Mouse (Mus musculus): ENCODE measurements around the gene Oxsm.
A peak's percentile ranks its signal among the peaks of the same experiment; 100 is the strongest.

The Oxsm gene

GRCm38 (mm10) chr14:16249171-16249874 lies at the start of gene Oxsm, which contains the start of gene Ngly1:
Gene Oxsm (minus strand): TSS chr14:16249808.
Gene Ngly1 (plus strand): TSS chr14:16249280.
- DNase-seq (ENCODE audit: low read depth) = peak; percentile 76

- no peak for DNase-seq (ENCODE audit: low read depth)
Measured at GRCm38 (mm10) chr14:16296816-16297468, 47.3 kb upstream of the Oxsm start.

GRCm38 (mm10) chr14:16293921-16294320 lies 44.3 kb upstream of the Oxsm start:
- no peak for DNase-seq (ENCODE audit: low read depth)

- DNase-seq (ENCODE audit: low read depth) = no peak
Measured at GRCm38 (mm10) chr14:16293015-16293414, 43.4 kb upstream of the Oxsm start.

GRCm38 (mm10) chr14:16292371-16292770 lies 42.8 kb upstream of the Oxsm start:
- DNase-seq (ENCODE audit: low read depth) = no peak

GRCm38 (mm10) chr14:16283966-16284365 lies 34.4 kb upstream of the Oxsm start:
- DNase-seq (ENCODE audit: low read depth) = no peak

GRCm38 (mm10) chr14:16279196-16279595 lies 29.6 kb upstream of the Oxsm start:
- no peak for DNase-seq (ENCODE audit: low read depth)

- DNase-seq (ENCODE audit: low read depth) = no peak
Measured at GRCm38 (mm10) chr14:16273677-16274076, 24.1 kb upstream of the Oxsm start.

GRCm38 (mm10) chr14:16269776-16270175 lies 20.2 kb upstream of the Oxsm start:
- DNase-seq (ENCODE audit: low read depth) = peak; percentile 65

- DNase-seq (ENCODE audit: low read depth) = no peak
Measured at GRCm38 (mm10) chr14:16267028-16267427, 17.4 kb upstream of the Oxsm start.

GRCm38 (mm10) chr14:16261869-16262268 lies 12.3 kb upstream of the Oxsm start:
- no peak for DNase-seq (ENCODE audit: low read depth)

- no peak for DNase-seq (ENCODE audit: low read depth)
Measured at GRCm38 (mm10) chr14:16260541-16260940, 10.9 kb upstream of the Oxsm start.

GRCm38 (mm10) chr14:16256209-16256608 lies 6.6 kb upstream of the Oxsm start:
- peak; percentile 96 for DNase-seq (ENCODE audit: low read depth)

GRCm38 (mm10) chr14:16255745-16256144 lies 6.1 kb upstream of the Oxsm start:
- DNase-seq (ENCODE audit: low read depth) = peak; percentile 77

GRCm38 (mm10) chr14:16250099-16250498 lies 491 bp upstream of the Oxsm start:
- DNase-seq (ENCODE audit: low read depth) = no peak

GRCm38 (mm10) chr14:16248603-16249157 lies 928 bp downstream of the Oxsm start:
- DNase-seq (ENCODE audit: low read depth) = peak; percentile 28

- DNase-seq (ENCODE audit: low read depth) = no peak
Measured at GRCm38 (mm10) chr14:16248135-16248534, 1.5 kb downstream of the Oxsm start.

- DNase-seq (ENCODE audit: low read depth) = peak; percentile 65
Measured at GRCm38 (mm10) chr14:16246340-16246912, 3.2 kb downstream of the Oxsm start.

- DNase-seq (ENCODE audit: low read depth) = peak; percentile 63
Measured at GRCm38 (mm10) chr14:16245127-16245526, 4.5 kb downstream of the Oxsm start.

GRCm38 (mm10) chr14:16244370-16244769 lies 5.2 kb downstream of the Oxsm start:
- peak; percentile 42 for DNase-seq (ENCODE audit: low read depth)

- peak; percentile 90 for DNase-seq (ENCODE audit: low read depth)
Measured at GRCm38 (mm10) chr14:16243603-16244209, 5.9 kb downstream of the Oxsm start.

- peak; percentile 93 for DNase-seq (ENCODE audit: low read depth)
Measured at GRCm38 (mm10) chr14:16242947-16243602, 6.5 kb downstream of the Oxsm start.
